Mouse (Mus musculus): ENCODE measurements around the gene Wdr95.
"Not testable (repeated sequence)": the region's sequence is repeated elsewhere in the genome, so short reads cannot be mapped to it uniquely, and the experiment has no call there.

DNA sequence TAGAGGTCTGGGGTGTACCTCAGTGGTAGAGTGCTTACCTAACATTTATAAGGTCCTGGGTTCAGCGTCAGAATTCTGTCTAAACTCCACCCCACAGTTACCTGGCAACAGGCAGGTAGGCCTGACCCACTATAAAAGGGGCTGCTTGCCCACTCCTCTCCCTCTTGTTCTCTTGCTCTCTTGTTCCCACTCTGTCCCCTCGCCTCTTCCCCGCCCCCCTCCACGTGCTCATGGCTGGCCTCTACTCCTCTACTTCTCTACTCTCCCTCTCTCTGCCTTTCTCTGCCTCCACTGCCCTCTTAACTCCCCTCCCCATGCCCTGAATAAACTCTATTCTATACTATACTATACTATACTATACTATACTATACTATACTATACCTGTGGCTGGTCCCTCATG lies 1.2 kb upstream of the Wdr95 start:
- TF ChIP-seq CTCF (IDR thresholded peaks at IDR 0.05; ENCODE audit: control insufficient read depth, insufficient read depth, insufficient read length); MYOG (IDR thresholded peaks at IDR 0.05; ENCODE audit: control insufficient read depth, extremely low read depth, insufficient read length); USF1 (IDR thresholded peaks at IDR 0.05; ENCODE audit: low read depth); MAX (IDR thresholded peaks at IDR 0.05); CEBPB (IDR thresholded peaks at IDR 0.05; ENCODE audit: low read depth): not testable (repeated sequence)
